Mouse (Mus musculus) ES-Bruce4 (cell line): ENCODE data around the gene Gm21887.
"Not testable (repeated sequence)": the region's sequence is repeated elsewhere in the genome, so short reads cannot be mapped to it uniquely, and the experiment has no call there.

Experiments
- CTCF ChIP-seq: IDR thresholded peaks from one replicate; pipeline ENCODE4 v1.8.1; 2011; ENCODE audit warnings: low read depth, low read length
- EP300 ChIP-seq: IDR thresholded peaks from 2 replicates; pipeline ENCODE4 v1.6.1; 2011; ENCODE audit warnings: low read depth, low read length; ENCODE audit not compliant: insufficient read depth

GRCm38 (mm10) chrX:170019954-170020689 lies 10.7 kb downstream of the Gm21887 start:
- not testable (repeated sequence) for TF ChIP-seq EP300, CTCF
